Mouse (Mus musculus) forebrain, embryonic 16.5 days (tissue): ENCODE results near the gene Lrrc45. TPM values are rescaled to one million over a fixed set of nuclear protein-coding genes. Genes with fewer than 3 reads are reported as not detected.
"Not testable (repeated sequence)": the region's sequence is repeated elsewhere in the genome, so short reads cannot be mapped to it uniquely, and the experiment has no call there.

Experiments used
- ATAC-seq: fragments of 200-750 bp; cut with Nextera tagmentation; 2 replicates; pipeline ENCODE4 v1.8.0; 2017; ENCODE audit warnings: mild to moderate bottlenecking, moderate library complexity
- H3K27ac ChIP-seq: fragments of 300-500 bp; sonication (generic); 2 replicates; pipeline ENCODE4 v1.5.1; 2014; ENCODE audit warnings: low read length, control low read depth
- H3K27me3 ChIP-seq: fragments of 300-500 bp; sonication (generic); replicated peaks from 2 replicates; pipeline ENCODE4 v1.6.1; 2014; ENCODE audit warnings: low read length; ENCODE audit not compliant: control insufficient read depth, insufficient read depth
- H3K36me3 ChIP-seq: fragments of 300-500 bp; sonication (generic); 2 replicates; pipeline ENCODE4 v1.6.1; 2014; ENCODE audit not compliant: control insufficient read depth, insufficient read depth
- H3K4me1 ChIP-seq: fragments of 300-500 bp; sonication (generic); replicated peaks from 2 replicates; pipeline ENCODE4 v1.6.1; 2014; ENCODE audit warnings: low read length; ENCODE audit not compliant: control insufficient read depth, insufficient read depth
- H3K4me2 ChIP-seq: fragments of 300-500 bp; sonication (generic); 2 replicates; pipeline ENCODE4 v1.6.1; 2014; ENCODE audit warnings: mild to moderate bottlenecking, low read length, control low read depth
- H3K4me3 ChIP-seq: fragments of 300-500 bp; sonication (generic); replicated peaks from 2 replicates; pipeline ENCODE4 v1.5.1; 2014; ENCODE audit warnings: mild to moderate bottlenecking, low read length, control low read depth
- H3K9ac ChIP-seq: fragments of 300-500 bp; sonication (generic); replicated peaks from 2 replicates; pipeline ENCODE4 v1.6.1; 2014; ENCODE audit warnings: low read depth, low read length, control low read depth
- H3K9me3 ChIP-seq: fragments of 300-500 bp; sonication (generic); 2 replicates; pipeline ENCODE4 v1.6.1; 2016; ENCODE audit warnings: low read length; ENCODE audit not compliant: control insufficient read depth
- WGBS: fragments of 180-500 bp; shearing (Covaris S2); extraction: QIAGEN DNeasy Blood & Tissue Kit; methylation state at CpG from one replicate; pipeline ENCODE4 v1.1.7; 2014; 5-methylcytosine and 5-hydroxymethylcytosine counted together
- polyA plus RNA-seq: library from polyadenylated mRNA; unstranded; fragments of >200 nt; fragmentation: Nextera tagmentation; extraction: Ambion mirVana; gene quantifications from 2 replicates; pipeline ENCODE4 v1.2.1, GENCODE M21; 2015

Gene Lrrc45
- polyA plus RNA-seq, 1 experiment from 2014 or later, result 118 TPM

DNA sequence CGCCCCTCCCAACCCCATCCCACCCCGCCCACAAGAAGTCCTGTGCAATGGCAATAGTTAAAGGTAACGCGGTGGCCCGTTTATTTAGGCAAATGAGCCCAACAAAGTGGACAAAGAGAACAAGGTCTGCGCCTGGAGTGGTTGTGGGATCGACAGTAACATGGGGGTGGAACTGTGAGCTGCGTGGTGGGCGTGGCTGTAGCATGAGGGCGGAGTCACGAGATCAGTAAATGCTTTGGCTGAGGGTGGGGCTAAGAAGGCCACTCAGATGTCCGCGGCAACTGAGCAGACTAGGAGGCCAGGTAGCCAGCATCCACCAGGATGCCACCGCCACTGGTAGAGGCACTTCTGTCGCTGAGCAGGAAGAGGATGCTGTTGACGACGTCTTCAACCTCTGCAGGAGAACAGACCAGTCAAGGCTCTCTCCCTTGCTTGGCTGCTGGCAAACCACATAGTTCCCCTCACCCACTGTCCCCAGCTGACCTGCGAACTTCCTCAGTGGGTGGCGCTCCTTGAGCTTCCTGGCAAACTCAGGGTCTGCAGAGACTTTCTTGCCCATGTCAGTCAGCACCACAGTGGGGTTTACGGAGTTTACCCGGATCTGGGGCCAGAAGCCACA is 15.8 kb downstream of the Lrrc45 start:
- H3K4me3 ChIP-seq, H3K4me1 ChIP-seq, H3K36me3 ChIP-seq, H3K27ac ChIP-seq, H3K9ac ChIP-seq, H3K9me3 ChIP-seq, H3K27me3 ChIP-seq, ATAC-seq: not testable (repeated sequence)
- peak overlapping the region; percentile 13; the same call in 1 of the 2 replicates for H3K4me2 ChIP-seq
- WGBS, result under 1% methylated on average over 18 of the region's 21 CpGs

DNA sequence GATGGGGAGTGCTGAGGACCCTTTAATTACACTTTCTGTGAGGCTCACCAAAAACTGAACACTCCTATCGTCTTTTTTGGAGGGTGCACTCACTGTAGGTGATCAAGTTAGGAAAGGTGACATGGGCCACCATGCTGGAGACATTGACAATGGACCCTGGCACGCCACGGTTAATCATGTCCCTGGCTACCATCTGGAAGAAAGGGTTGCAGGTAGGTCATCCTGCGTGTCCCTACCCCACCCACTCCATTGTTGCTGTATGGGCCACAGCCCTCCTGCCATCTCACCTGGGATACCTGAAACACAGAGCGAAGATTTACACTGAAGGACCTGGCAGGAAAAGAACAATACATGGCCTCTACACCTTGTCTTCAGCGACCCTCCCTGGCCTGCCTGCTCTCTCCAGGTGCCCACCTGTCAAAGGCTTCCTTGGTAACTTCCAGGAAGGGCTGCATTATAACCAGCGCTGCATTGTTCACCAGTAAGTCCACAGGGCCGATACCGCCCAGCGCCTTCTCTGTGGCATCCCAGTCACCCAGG is 16.7 kb downstream of the Lrrc45 start:
- Histone ChIP-seq H3K9ac (no peak overlapping the region), H3K27ac (no peak overlapping the region), H3K9me3 (no peaks in the 10 kb centered on the region), H3K4me2 (no peak overlapping the region), H3K36me3 (no peaks in the 10 kb centered on the region), H3K4me1 (peaks cover 6% of the 10 kb centered on the region), H3K27me3 (no peaks in the 10 kb centered on the region), H3K4me3 (no peak overlapping the region)
- 87% methylated on average over 10 of the region's 10 CpGs for WGBS
- no peak for ATAC-seq

DNA sequence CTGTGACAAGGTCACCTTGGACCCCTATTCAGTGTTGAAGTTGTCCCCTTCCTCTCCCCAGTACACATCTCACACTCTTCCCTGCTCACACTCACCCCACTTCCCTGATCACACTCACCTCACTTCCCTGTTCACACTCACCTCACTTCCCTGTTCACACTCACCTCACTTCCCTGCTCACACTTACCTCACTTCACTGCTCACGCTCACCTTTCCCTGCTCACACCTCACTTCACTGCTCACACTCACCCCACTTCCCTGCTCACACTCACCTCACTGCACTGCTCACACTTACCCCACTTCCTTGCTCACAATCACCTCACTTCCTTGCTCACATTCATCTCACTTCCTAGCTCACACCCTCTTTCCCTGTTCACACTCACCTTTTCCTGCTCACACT is 17.7 kb downstream of the Lrrc45 start:
- H3K27me3 ChIP-seq, result no peaks in the 10 kb centered on the region
- no peaks in the 10 kb centered on the region for H3K36me3 ChIP-seq
- H3K9me3 ChIP-seq, result no peaks in the 10 kb centered on the region
- 100% methylated on average over 1 of the region's 1 CpGs for WGBS
- H3K4me3 ChIP-seq, result no peak overlapping the region
- no peak for ATAC-seq
- no peak overlapping the region for H3K27ac ChIP-seq
- H3K4me1 ChIP-seq, result peaks cover 5% of the 10 kb centered on the region
- H3K4me2 ChIP-seq, result no peak overlapping the region
- H3K9ac ChIP-seq, result no peak overlapping the region

GRCm38 (mm10) chr11:120731858-120732680 is 18.3 kb downstream of the Lrrc45 start, which contains the start of gene Cbr2:
Cbr2 (minus strand) TSS chr11:120732114.
- H3K4me1 ChIP-seq, result no peaks in the 10 kb centered on the region; the same call in none of the 2 replicates
- no peak for ATAC-seq
- WGBS, result 77% methylated on average over 12 of the region's 12 CpGs

GRCm38 (mm10) chr11:120733521-120733920 is 19.8 kb downstream of the Lrrc45 start:
- Histone ChIP-seq H3K9ac (no peak overlapping the region), H3K9me3 (no peaks in the 10 kb centered on the region), H3K4me2 (no peak overlapping the region), H3K36me3 (no peaks in the 10 kb centered on the region), H3K27me3 (no peaks in the 10 kb centered on the region), H3K27ac (no peak overlapping the region), H3K4me3 (no peak overlapping the region), H3K4me1 (no peaks in the 10 kb centered on the region; the same call in 1 of the 2 replicates)
- ATAC-seq, result no peak
- 62% methylated on average over 6 of the region's 6 CpGs for WGBS

More at GRCm38 (mm10) chr11:120731858-120732680, 18.3 kb downstream of the Lrrc45 start, which contains the start of gene Cbr2:
- H3K4me2 ChIP-seq, result no peak within 1 kb of the TSS
- H3K9ac ChIP-seq, result no peak within 1 kb of the TSS
- H3K27me3 ChIP-seq, result no peaks in the 10 kb centered on the region
- H3K36me3 ChIP-seq, result no peaks in the 10 kb centered on the region
- no peaks in the 10 kb centered on the region for H3K9me3 ChIP-seq
- no peak within 1 kb of the TSS for H3K27ac ChIP-seq
- no peak within 1 kb of the TSS for H3K4me3 ChIP-seq

DNA sequence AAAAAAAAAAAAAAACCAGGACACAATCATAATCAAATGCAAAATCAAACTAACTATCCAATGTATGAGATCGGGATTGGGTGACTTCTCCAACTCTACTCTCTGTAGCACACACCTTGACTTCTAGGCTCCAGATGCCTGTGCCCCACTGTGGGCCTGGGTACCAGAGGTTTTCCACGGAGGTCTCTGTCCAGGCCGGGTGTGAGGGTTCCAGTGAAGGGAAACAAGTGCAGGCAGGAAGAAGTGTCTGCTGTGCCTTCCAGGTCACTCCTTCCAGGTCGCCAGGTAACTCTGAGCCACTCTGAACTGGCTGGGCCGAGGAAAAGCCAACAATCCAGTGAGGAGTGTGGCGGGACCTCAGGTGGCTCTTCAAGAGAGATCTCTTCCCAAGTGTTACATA is 22.7 kb downstream of the Lrrc45 start:
- H3K9me3 ChIP-seq, result no peaks in the 10 kb centered on the region
- H3K4me1 ChIP-seq, result no peaks in the 10 kb centered on the region
- no peaks in the 10 kb centered on the region for H3K27me3 ChIP-seq
- ATAC-seq, result no peak
- no peak overlapping the region for H3K4me3 ChIP-seq
- H3K36me3 ChIP-seq, result no peaks in the 10 kb centered on the region
- H3K27ac ChIP-seq, result no peak overlapping the region
- 72% methylated on average over 6 of the region's 6 CpGs for WGBS
- H3K4me2 ChIP-seq, result no peak overlapping the region
- no peak overlapping the region for H3K9ac ChIP-seq

GRCm38 (mm10) chr11:120740981-120741380 is 27.3 kb downstream of the Lrrc45 start:
- 93% methylated on average over 5 of the region's 5 CpGs for WGBS
- no peak overlapping the region for H3K4me2 ChIP-seq
- no peak overlapping the region for H3K4me3 ChIP-seq
- H3K9me3 ChIP-seq, result no peaks in the 10 kb centered on the region
- H3K9ac ChIP-seq, result no peak overlapping the region
- H3K4me1 ChIP-seq, result no peaks in the 10 kb centered on the region
- no peaks in the 10 kb centered on the region for H3K36me3 ChIP-seq
- no peak overlapping the region for H3K27ac ChIP-seq
- no peak for ATAC-seq
- H3K27me3 ChIP-seq, result no peaks in the 10 kb centered on the region

DNA sequence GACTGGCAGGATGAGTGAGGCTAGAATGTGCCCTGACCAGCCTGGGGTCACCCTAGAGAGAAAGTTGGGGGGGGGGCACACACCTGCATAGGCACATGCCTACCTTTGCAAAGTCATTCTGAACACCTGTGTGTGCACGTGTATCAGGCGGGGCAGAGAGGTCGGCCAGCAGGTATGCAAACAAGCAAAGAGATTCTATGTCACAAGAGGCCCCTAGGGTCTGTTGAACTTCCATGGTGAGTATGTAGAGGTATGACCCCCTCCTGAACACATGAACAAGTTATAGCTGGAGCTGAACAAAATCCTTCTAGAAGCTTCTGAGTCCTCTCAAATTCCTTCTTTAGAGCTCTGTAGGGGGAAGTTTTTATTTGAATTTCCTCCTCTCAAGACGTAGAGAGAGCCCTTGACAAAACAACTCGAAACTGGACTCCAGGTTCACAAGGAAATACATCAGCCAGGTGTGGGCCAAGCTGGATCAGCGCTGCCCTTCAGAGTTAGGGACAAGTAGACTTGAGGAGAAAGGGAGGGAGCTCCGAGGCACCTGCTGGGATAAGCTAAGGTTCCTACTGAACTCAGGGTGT is 30.5 kb downstream of the Lrrc45 start:
- Histone ChIP-seq H3K4me2 (no peak overlapping the region), H3K4me1 (no peaks in the 10 kb centered on the region), H3K36me3 (no peaks in the 10 kb centered on the region), H3K9ac (no peak overlapping the region), H3K27me3 (no peaks in the 10 kb centered on the region), H3K9me3 (no peaks in the 10 kb centered on the region), H3K27ac (no peak overlapping the region), H3K4me3 (no peak overlapping the region)
- WGBS, result 80% methylated on average over 7 of the region's 7 CpGs
- ATAC-seq, result no peak

- no peak overlapping the region for H3K4me2 ChIP-seq
- no peak overlapping the region for H3K27ac ChIP-seq
Observed at GRCm38 (mm10) chr11:120747974-120748373, 34.2 kb downstream of the Lrrc45 start.

More at GRCm38 (mm10) chr11:120747974-120748373, 34.2 kb downstream of the Lrrc45 start:
- Histone ChIP-seq H3K4me1 (no peaks in the 10 kb centered on the region), H3K27me3 (0 out of 2 replicates have a peak, but pooled peaks cover 3% of the 10 kb centered on the region), H3K9me3 (no peaks in the 10 kb centered on the region), H3K36me3 (no peaks in the 10 kb centered on the region), H3K4me3 (no peak overlapping the region), H3K9ac (no peak overlapping the region)
- no peak for ATAC-seq
- WGBS, result 88% methylated on average over 4 of the region's 4 CpGs
